Mouse (Mus musculus) hindbrain, embryonic 11.5 days (tissue): ENCODE measurements at regions not wholly inside any gene's neighbourhood (a gene's known extent, or its start where the extent isn't known, plus 50 kb on each side); places are given as distances from the start of the nearest gene placed in this dataset.
"Not testable (repeated sequence)": the region's sequence is repeated elsewhere in the genome, so short reads cannot be mapped to it uniquely, and the experiment has no call there.

Experiments used
- ATAC-seq: fragments of 200-750 bp; cut with Nextera tagmentation; 2 replicates; pipeline ENCODE4 v1.8.0; 2017; ENCODE audit warnings: mild to moderate bottlenecking, moderate TSS enrichment, moderate library complexity; ENCODE audit not compliant: low FRiP score
- DNase-seq: peaks from one replicate; pipeline ENCODE4 v3.0.0-alpha.2; 2015; ENCODE audit warnings: low spot score
- H3K27ac ChIP-seq: fragments of 300-500 bp; sonication (generic); 2 replicates; pipeline ENCODE4 v1.5.1; 2014; ENCODE audit warnings: mild to moderate bottlenecking, low read depth, low read length
- H3K27me3 ChIP-seq: fragments of 300-500 bp; sonication (generic); 2 replicates; pipeline ENCODE4 v1.6.1; 2014; ENCODE audit warnings: mild to moderate bottlenecking, low read length, moderate library complexity, mixed read lengths; ENCODE audit not compliant: control insufficient read depth, insufficient read depth
- H3K36me3 ChIP-seq: fragments of 300-500 bp; sonication (generic); 2 replicates; pipeline ENCODE4 v1.6.1; 2014; ENCODE audit warnings: mild to moderate bottlenecking, low read length, moderate library complexity, mixed read lengths; ENCODE audit not compliant: control insufficient read depth, insufficient read depth
- H3K4me1 ChIP-seq: fragments of 300-500 bp; sonication (generic); replicated peaks from 2 replicates; pipeline ENCODE4 v1.6.1; 2014; ENCODE audit warnings: low read length, mixed read lengths; ENCODE audit not compliant: control insufficient read depth, insufficient read depth
- H3K4me2 ChIP-seq: fragments of 300-500 bp; sonication (generic); replicated peaks from 2 replicates; pipeline ENCODE4 v1.6.1; 2014; ENCODE audit warnings: mild to moderate bottlenecking, low read depth, low read length
- H3K4me3 ChIP-seq: fragments of 300-500 bp; sonication (generic); 2 replicates; pipeline ENCODE4 v1.5.1; 2014; ENCODE audit warnings: low read depth, low read length
- H3K9ac ChIP-seq: fragments of 300-500 bp; sonication (generic); 2 replicates; pipeline ENCODE4 v1.6.1; 2014; ENCODE audit warnings: low read depth, low read length
- H3K9me3 ChIP-seq: fragments of 300-500 bp; sonication (generic); 2 replicates; pipeline ENCODE4 v1.6.1; 2016; ENCODE audit warnings: low read length; ENCODE audit not compliant: control insufficient read depth
- WGBS: fragments of 180-500 bp; shearing (Covaris S2); extraction: QIAGEN DNeasy Blood & Tissue Kit; methylation state at CpG from one replicate; pipeline ENCODE4 v1.1.7; 2014; 5-methylcytosine and 5-hydroxymethylcytosine counted together

DNA sequence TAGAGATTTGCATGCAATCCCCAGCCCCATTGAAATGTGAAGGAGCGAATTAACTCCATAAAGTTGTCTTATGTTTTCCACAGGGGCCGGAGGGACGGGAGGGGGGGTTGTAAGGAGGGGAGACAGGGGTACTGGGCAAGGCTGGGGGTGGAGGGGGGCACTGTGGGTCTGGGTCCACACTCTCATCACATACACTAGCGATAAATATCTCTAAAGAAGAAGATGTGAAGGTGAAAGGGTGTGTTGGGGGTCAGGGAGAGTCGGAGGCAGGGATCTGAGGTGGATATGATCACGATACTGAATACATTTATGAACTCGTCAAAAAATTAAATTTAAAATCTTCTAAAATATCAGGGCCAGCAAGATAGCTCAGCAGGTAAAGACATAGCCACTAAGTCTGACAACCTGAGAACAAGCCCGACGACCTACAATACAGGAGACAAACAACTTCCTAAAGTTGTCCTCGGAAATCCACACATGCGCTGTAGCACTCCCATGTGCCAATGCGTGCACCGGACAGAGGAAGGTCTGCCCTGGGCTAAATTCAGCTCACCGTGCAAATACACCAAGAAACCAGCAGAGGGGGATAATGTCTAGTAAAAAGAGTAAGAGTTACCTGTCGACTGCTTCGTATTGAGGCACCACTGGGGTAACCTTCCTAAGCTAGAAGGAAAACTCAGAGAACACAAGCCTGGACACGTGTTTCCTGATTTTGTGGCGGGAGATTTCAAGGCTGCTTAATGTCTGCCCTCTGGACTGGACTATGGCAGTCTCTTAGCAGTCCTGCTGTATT, 85.6 kb upstream of the Nt5e start:
- Histone ChIP-seq H3K27me3 (no peaks in the 10 kb centered on the region), H3K4me1 (no peaks in the 10 kb centered on the region), H3K4me3 (peak overlapping the region; percentile 28), H3K4me2 (peak overlapping the region; percentile 46), H3K36me3 (no peaks in the 10 kb centered on the region), H3K27ac (no peak overlapping the region), H3K9me3 (no peaks in the 10 kb centered on the region), H3K9ac (no peak overlapping the region)
- DNase-seq (peak; percentile 85), ATAC-seq (peak; percentile 95)
- WGBS, result 8% methylated on average over 18 of the region's 18 CpGs

DNA sequence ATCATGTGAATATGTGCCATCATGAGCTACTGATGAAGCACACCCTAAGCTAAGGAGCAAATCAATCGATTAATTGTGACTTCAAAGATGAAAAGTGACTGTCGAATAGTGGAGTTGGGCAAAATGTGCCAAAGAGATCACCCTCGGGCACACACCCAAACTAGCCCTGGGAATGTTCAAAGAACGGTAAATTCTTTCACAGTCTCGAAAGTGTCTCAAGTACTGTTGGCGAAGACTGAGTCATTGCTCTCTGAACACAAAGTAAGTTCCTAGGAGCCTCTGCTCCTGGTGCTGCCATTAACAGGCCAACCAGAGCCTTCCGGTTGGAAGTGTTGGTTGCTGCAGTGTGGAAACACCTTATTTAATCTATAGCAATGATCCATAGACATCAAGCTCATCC, 84.5 kb upstream of the Nt5e start:
- H3K4me3 ChIP-seq, result no peak overlapping the region
- H3K9ac ChIP-seq, result no peak overlapping the region
- no peaks in the 10 kb centered on the region for H3K27me3 ChIP-seq
- no peak overlapping the region for H3K27ac ChIP-seq
- no peak for DNase-seq
- no peaks in the 10 kb centered on the region for H3K36me3 ChIP-seq
- H3K4me2 ChIP-seq, result no peak overlapping the region
- 95% methylated on average over 7 of the region's 7 CpGs for WGBS
- ATAC-seq, result no peak
- no peaks in the 10 kb centered on the region for H3K9me3 ChIP-seq
- no peaks in the 10 kb centered on the region for H3K4me1 ChIP-seq

DNA sequence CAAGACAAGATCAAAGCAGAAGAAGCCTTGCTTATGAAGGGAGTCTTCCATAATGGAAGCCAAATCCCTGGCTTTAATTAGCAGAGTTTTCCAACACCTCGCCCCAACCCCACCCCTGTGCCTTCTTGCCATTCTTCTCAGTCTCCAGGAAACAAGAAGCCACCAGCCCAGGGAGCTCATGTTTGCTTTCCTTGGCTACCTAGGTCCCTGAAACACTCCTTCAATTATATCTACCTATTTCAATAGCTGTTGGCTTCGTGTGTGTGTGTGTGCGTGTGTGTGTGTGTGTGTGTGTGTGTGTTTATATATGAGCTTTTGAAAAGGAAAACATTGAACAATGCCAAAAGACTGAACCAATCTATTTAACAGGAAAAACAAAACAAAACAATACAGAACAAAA, 82.5 kb upstream of the Nt5e start:
- Histone ChIP-seq H3K4me1 (no peaks in the 10 kb centered on the region), H3K27me3 (no peaks in the 10 kb centered on the region), H3K9me3 (no peaks in the 10 kb centered on the region), H3K4me2 (no peak overlapping the region), H3K9ac (no peak overlapping the region), H3K4me3 (no peak overlapping the region), H3K36me3 (no peaks in the 10 kb centered on the region), H3K27ac (no peak overlapping the region)
- WGBS, result 79% methylated on average over 3 of the region's 3 CpGs
- DNase-seq (no peak), ATAC-seq (no peak)

DNA sequence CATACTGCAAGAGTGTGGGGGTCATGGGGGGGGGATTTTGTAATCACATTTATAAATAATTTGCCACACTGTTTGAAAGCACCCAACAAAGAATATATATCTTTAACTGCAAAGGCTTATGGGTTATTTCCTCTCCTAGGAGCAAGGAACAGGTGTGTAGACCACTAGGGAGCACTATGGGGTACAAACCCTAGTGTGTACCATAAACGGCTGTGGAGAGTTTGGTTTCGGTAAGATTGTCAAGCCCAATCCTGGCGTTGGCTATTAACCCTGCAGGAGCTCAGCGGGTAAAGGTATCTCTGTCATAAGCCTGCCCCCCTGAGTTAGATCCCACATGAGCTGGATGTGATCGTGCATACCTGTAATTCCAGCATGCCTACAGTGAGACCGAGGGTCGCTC, 71.0 kb upstream of the Nt5e start:
- 78% methylated on average over 7 of the region's 7 CpGs for WGBS
- no peak for DNase-seq
- Histone ChIP-seq H3K9ac (no peak overlapping the region), H3K4me2 (no peak overlapping the region), H3K9me3 (no peaks in the 10 kb centered on the region), H3K36me3 (no peaks in the 10 kb centered on the region), H3K27ac (no peak overlapping the region), H3K27me3 (no peaks in the 10 kb centered on the region), H3K4me3 (no peak overlapping the region), H3K4me1 (no peaks in the 10 kb centered on the region)
- ATAC-seq, result no peak

DNA sequence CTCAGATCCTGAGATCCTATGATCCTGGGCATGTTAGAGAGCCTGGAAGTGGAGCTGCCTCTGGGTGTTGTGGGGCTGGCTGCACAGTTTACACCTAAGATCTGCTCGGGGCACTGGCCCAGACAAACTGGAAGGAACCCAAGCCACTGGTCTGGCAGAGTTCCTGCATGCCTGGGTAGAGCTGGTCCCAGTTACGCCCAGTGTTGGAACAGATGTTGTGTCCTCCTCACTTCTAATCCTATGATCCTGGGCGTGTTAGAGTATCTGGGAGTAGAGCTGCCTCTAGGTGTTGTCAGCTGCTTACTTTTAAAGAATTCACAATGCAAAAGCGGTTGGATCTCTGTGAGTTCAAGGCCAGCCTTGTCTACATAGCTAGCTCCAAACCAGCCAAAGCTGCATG, 67.4 kb upstream of the Nt5e start:
- H3K36me3 ChIP-seq, result no peaks in the 10 kb centered on the region
- H3K27ac ChIP-seq, result no peak overlapping the region
- H3K9ac ChIP-seq, result no peak overlapping the region
- H3K4me1 ChIP-seq, result no peaks in the 10 kb centered on the region
- ATAC-seq (no peak), DNase-seq (no peak)
- H3K27me3 ChIP-seq, result no peaks in the 10 kb centered on the region
- H3K9me3 ChIP-seq, result no peaks in the 10 kb centered on the region
- WGBS, result 84% methylated on average over 4 of the region's 4 CpGs
- no peak overlapping the region for H3K4me3 ChIP-seq
- H3K4me2 ChIP-seq, result no peak overlapping the region

DNA sequence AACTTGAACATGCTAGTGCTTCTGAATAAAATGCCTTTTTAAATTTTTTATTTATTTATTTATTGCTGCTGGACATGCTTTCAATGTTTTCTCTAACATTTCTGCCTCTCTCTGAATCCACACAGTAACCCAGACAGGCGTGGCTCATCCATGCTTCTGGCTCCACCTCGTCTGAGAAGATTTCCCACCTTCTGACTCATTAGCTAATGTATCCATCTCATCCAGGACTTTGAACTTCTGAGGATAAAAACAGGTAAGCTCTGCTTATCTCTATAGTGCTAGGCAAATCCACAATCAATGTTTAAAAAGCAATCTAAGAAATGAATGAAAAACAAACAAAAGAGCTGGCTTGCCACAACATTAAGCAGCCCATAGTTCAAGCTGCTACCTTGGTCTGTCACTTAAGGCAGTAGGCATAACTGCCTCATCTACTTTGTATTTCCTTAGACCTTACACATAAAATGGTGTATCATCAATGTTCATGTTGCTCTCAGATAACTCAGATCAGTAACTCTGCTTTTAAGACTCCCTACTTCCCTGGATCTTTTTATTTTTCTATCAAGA, 66.8 kb upstream of the Nt5e start:
- Histone ChIP-seq H3K27ac (no peak overlapping the region), H3K9ac (no peak overlapping the region), H3K27me3 (no peaks in the 10 kb centered on the region), H3K9me3 (no peaks in the 10 kb centered on the region), H3K4me3 (no peak overlapping the region), H3K4me1 (no peaks in the 10 kb centered on the region), H3K36me3 (no peaks in the 10 kb centered on the region), H3K4me2 (no peak overlapping the region)
- DNase-seq (no peak), ATAC-seq (no peak)
- WGBS, result 78% methylated on average over 2 of the region's 2 CpGs

DNA sequence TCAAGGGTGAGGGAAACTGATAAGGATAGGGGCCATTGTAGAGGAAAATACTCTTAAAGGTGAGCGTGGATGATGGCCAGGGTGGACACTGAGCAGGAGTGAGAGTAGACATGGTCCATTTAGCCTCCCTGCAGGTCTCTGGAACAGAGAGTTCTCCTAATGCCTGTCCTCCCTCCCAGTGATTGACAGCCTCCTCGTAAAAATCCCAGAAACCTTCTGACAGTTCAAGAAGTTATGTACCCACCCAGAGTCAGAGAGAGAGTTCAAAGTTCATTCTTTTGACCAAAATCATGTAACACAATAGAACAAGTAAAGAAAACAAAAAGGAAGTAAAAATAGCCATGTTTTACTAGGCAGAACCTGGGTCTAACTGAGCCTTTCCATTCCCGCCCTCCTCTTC, 64.5 kb upstream of the Nt5e start:
- ATAC-seq, result no peak
- H3K4me2 ChIP-seq, result no peak overlapping the region
- no peaks in the 10 kb centered on the region for H3K9me3 ChIP-seq
- no peak overlapping the region for H3K4me3 ChIP-seq
- no peaks in the 10 kb centered on the region for H3K27me3 ChIP-seq
- no peak overlapping the region for H3K9ac ChIP-seq
- H3K27ac ChIP-seq, result no peak overlapping the region
- WGBS, result 70% methylated on average over 3 of the region's 3 CpGs
- DNase-seq, result no peak
- no peaks in the 10 kb centered on the region for H3K4me1 ChIP-seq
- H3K36me3 ChIP-seq, result no peaks in the 10 kb centered on the region

GRCm38 (mm10) chr9:88266346-88266745, 60.7 kb upstream of the Nt5e start:
- H3K4me1 ChIP-seq, H3K36me3 ChIP-seq, H3K4me3 ChIP-seq, ATAC-seq, H3K9me3 ChIP-seq, DNase-seq, H3K9ac ChIP-seq, H3K27ac ChIP-seq, H3K27me3 ChIP-seq, H3K4me2 ChIP-seq: not testable (repeated sequence)
- WGBS, result 71% methylated on average over 1 of the region's 1 CpGs

DNA sequence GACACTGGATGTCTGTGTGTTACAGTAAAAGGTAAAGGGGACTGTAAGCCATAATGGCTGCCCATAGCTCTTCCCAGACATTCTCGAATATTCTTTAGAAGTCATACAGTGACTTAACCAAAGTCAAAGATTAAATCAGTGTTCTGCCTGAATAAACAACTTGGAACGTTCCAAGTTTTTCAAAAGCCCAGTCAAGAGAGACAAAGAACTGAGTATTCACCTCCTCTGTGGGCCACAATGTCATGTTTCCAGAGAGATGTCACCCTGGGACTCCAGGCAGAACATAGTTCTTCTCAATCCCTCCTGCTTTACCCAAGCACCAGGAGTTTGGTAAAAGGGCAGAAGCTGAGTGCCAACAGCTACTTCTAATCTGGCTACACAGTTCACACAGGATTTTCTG, 58.2 kb upstream of the Nt5e start:
- Histone ChIP-seq H3K4me2 (no peak overlapping the region), H3K27ac (no peak overlapping the region), H3K36me3 (no peaks in the 10 kb centered on the region), H3K4me3 (no peak overlapping the region), H3K9ac (no peak overlapping the region), H3K9me3 (no peaks in the 10 kb centered on the region), H3K4me1 (no peaks in the 10 kb centered on the region), H3K27me3 (no peaks in the 10 kb centered on the region)
- ATAC-seq (no peak), DNase-seq (no peak)
- 72% methylated on average over 2 of the region's 2 CpGs for WGBS
